Comparison of ENCODE assay signal across 9 mouse cellular contexts in genomic region chr7:6170871-6171270, GRCm38 (mm10). TPM values are rescaled to one million over a fixed set of nuclear protein-coding genes. Genes with fewer than 3 reads are reported as not detected.
A peak's percentile ranks its signal among the peaks of the same experiment; 100 is the strongest.
DNase-seq lines count a peak whose midpoint lies in the region; ATAC-seq lines count a peak whose summit lies in the region.
"Had no signal": no experiment of that assay in that cellular context is flagged by ENCODE, and none has a peak within 500 bp of the region (broad histone marks: within the 10 kb centered on the region; RNA-seq: fewer than 3 reads in every experiment).

No protein-coding gene starts in this region.

- H3K9me3 ChIP-seq in heart, embryonic 16.5 days (replicated peaks; ENCODE audit: control insufficient read depth, low read length): no peaks in the 10 kb centered on the region
- H3K9me3 ChIP-seq in hindbrain, embryonic 12.5 days (replicated peaks): no peaks in the 10 kb centered on the region
- H3K9me3 ChIP-seq in midbrain, embryonic 12.5 days: no peaks in the 10 kb centered on the region

- H3K4me2 ChIP-seq in heart, embryonic 16.5 days (ENCODE audit: low read depth, low read length): peak overlapping the region; percentile 99
- H3K4me2 ChIP-seq in hindbrain, embryonic 12.5 days (replicated peaks): peak overlapping the region; percentile 70
- peak overlapping the region; percentile 73 for H3K4me2 ChIP-seq in midbrain, embryonic 12.5 days (replicated peaks)

- ATAC-seq in heart, embryonic 16.5 days (replicated peaks; ENCODE audit: extremely low read depth, insufficient read depth, low FRiP score): no peak
- no peak for ATAC-seq in hindbrain, embryonic 12.5 days (ENCODE audit: low FRiP score)
- ATAC-seq in midbrain, embryonic 12.5 days (ENCODE audit: low FRiP score, low read depth): no peak

- H3K27me3 ChIP-seq in heart, embryonic 16.5 days (ENCODE audit: control insufficient read depth, insufficient read depth, low read length): no peaks in the 10 kb centered on the region
- no peaks in the 10 kb centered on the region for H3K27me3 ChIP-seq in hindbrain, embryonic 12.5 days
- H3K27me3 ChIP-seq in midbrain, embryonic 12.5 days: no peaks in the 10 kb centered on the region

- H3K27ac ChIP-seq in heart, embryonic 16.5 days (ENCODE audit: low read length): peak overlapping the region; percentile 85; the same call in 1 of the 2 replicates
- peak overlapping the region; percentile 78; the same call in 1 of the 2 replicates for H3K27ac ChIP-seq in hindbrain, embryonic 12.5 days
- H3K27ac ChIP-seq in midbrain, embryonic 12.5 days (replicated peaks): peak overlapping the region; percentile 79

- DNase-seq in heart, postnatal 25 days (ENCODE audit: low spot score): no peak
- DNase-seq in MN1 (ENCODE audit: low spot score) (peak; percentile 16), adipocyte (ENCODE audit: low spot score) (no peak)
- DNase-seq in spleen, adult 12 weeks (ENCODE audit: low spot score): no peak
- DNase-seq in frontal cortex, postnatal 36 days (ENCODE audit: low spot score in 2 of 2): no peak

- peak overlapping the region; percentile 89 for H3K9ac ChIP-seq in heart, embryonic 16.5 days (ENCODE audit: low read length)
- H3K9ac ChIP-seq in hindbrain, embryonic 12.5 days: 0 out of 2 replicates have a peak overlapping the region, but pooled peaks have one; percentile 25
- H3K9ac ChIP-seq in midbrain, embryonic 12.5 days (replicated peaks): peak overlapping the region; percentile 55

- peak overlapping the region; percentile 78 for H3K4me3 ChIP-seq in heart, embryonic 16.5 days (ENCODE audit: low read length)
- peak overlapping the region; percentile 69; the same call in 1 of the 2 replicates for H3K4me3 ChIP-seq in hindbrain, embryonic 12.5 days
- peak overlapping the region; percentile 72 for H3K4me3 ChIP-seq in midbrain, embryonic 12.5 days

- peaks cover 15% of the 10 kb centered on the region for H3K4me1 ChIP-seq in heart, embryonic 16.5 days (ENCODE audit: control insufficient read depth, insufficient read depth, low read length)
- H3K4me1 ChIP-seq in hindbrain, embryonic 12.5 days: peaks cover 12% of the 10 kb centered on the region
- peaks cover 16% of the 10 kb centered on the region for H3K4me1 ChIP-seq in midbrain, embryonic 12.5 days

- 51% methylated on average over 6 of the region's 6 CpGs for WGBS in heart, embryonic 16.5 days
- WGBS in hindbrain, embryonic 12.5 days: 58% methylated on average over 6 of the region's 6 CpGs
- 43% methylated on average over 6 of the region's 6 CpGs for WGBS in midbrain, embryonic 12.5 days

- H3K36me3 ChIP-seq in heart, embryonic 16.5 days (ENCODE audit: control insufficient read depth, insufficient read depth): no peaks in the 10 kb centered on the region
- 0 out of 2 replicates have a peak, but pooled peaks cover 2% of the 10 kb centered on the region for H3K36me3 ChIP-seq in hindbrain, embryonic 12.5 days
- H3K36me3 ChIP-seq in midbrain, embryonic 12.5 days: 0 out of 2 replicates have a peak, but pooled peaks cover 3% of the 10 kb centered on the region

- intact Hi-C loops in heart, postnatal 25 days (cut with DNase I): loop anchor here (1.0 kb wide), 1 partner anchor 15 kb away; no protein-coding TSS in a partner anchor

RNA-seq across cellular contexts. Expression of gene Zfp444, which starts 1.2 kb away (rescaled TPM):
- polyA plus RNA-seq in heart, embryonic 16.5 days (2015; fragmentation: Nextera tagmentation; extraction: Ambion mirVana): 34.4 and 35.4 TPM in 2 replicates
- 10 to 100 TPM; 10.2 to 16.8 TPM for total RNA-seq in heart, postnatal 25 days (2021)
- 79.0 and 83.6 TPM in 2 replicates for polyA plus RNA-seq in hindbrain, embryonic 12.5 days (2016; fragmentation: Nextera tagmentation; extraction: Ambion mirVana)
- 87.1 and 88.4 TPM in 2 replicates for polyA plus RNA-seq in midbrain, embryonic 12.5 days (2016; fragmentation: Nextera tagmentation; extraction: Ambion mirVana)

RNA-seq across cellular contexts. Expression of gene Zfp787, which starts 15.1 kb away (rescaled TPM):
- polyA plus RNA-seq in heart, embryonic 16.5 days (2015; fragmentation: Nextera tagmentation; extraction: Ambion mirVana): 22.2 and 22.5 TPM in 2 replicates
- total RNA-seq in heart, postnatal 25 days (2021): 10 to 100 TPM; 29.8 to 33.1 TPM
- polyA plus RNA-seq in hindbrain, embryonic 12.5 days (2016; fragmentation: Nextera tagmentation; extraction: Ambion mirVana): 32.5 and 34.8 TPM in 2 replicates
- 33.1 and 33.4 TPM in 2 replicates for polyA plus RNA-seq in midbrain, embryonic 12.5 days (2016; fragmentation: Nextera tagmentation; extraction: Ambion mirVana)

RNA-seq across cellular contexts. Expression of gene Galp, which starts 26.0 kb away (rescaled TPM):
- not detected in 2 replicates for polyA plus RNA-seq in heart, embryonic 16.5 days (2015; fragmentation: Nextera tagmentation; extraction: Ambion mirVana)
- total RNA-seq in heart, postnatal 25 days (2021): not detected
- polyA plus RNA-seq in hindbrain, embryonic 12.5 days (2016; fragmentation: Nextera tagmentation; extraction: Ambion mirVana): not detected in 2 replicates
- not detected in 2 replicates for polyA plus RNA-seq in midbrain, embryonic 12.5 days (2016; fragmentation: Nextera tagmentation; extraction: Ambion mirVana)
- total RNA-seq: ES-E14 had no signal

RNA-seq across cellular contexts. Expression of gene Zscan5b, which starts 51.2 kb away (rescaled TPM):
- polyA plus RNA-seq in heart, embryonic 16.5 days (2015; fragmentation: Nextera tagmentation; extraction: Ambion mirVana): not detected in 2 replicates
- total RNA-seq in heart, postnatal 25 days (2021): not detected
- not detected in 2 replicates for polyA plus RNA-seq in hindbrain, embryonic 12.5 days (2016; fragmentation: Nextera tagmentation; extraction: Ambion mirVana)
- polyA plus RNA-seq in midbrain, embryonic 12.5 days (2016; fragmentation: Nextera tagmentation; extraction: Ambion mirVana): not detected in 2 replicates

Comparison
In these comparisons a context has a peak if more than half of its experiments do, and no peak if none do; other contexts are left out.
1. H3K9ac ChIP-seq: peak in every context shown above with its lines; median percentile 89 in heart, embryonic 16.5 days; 55 in midbrain, embryonic 12.5 days; 25 in hindbrain, embryonic 12.5 days.